Mouse (Mus musculus): ENCODE results near the gene Rapgef4. TPM values are rescaled to one million over a fixed set of nuclear protein-coding genes. Genes with fewer than 3 reads are reported as not detected.

The Rapgef4 gene
- polyA plus RNA-seq (2012; rRNA removed), result 16.2 and 20.4 TPM in 2 replicates

DNA sequence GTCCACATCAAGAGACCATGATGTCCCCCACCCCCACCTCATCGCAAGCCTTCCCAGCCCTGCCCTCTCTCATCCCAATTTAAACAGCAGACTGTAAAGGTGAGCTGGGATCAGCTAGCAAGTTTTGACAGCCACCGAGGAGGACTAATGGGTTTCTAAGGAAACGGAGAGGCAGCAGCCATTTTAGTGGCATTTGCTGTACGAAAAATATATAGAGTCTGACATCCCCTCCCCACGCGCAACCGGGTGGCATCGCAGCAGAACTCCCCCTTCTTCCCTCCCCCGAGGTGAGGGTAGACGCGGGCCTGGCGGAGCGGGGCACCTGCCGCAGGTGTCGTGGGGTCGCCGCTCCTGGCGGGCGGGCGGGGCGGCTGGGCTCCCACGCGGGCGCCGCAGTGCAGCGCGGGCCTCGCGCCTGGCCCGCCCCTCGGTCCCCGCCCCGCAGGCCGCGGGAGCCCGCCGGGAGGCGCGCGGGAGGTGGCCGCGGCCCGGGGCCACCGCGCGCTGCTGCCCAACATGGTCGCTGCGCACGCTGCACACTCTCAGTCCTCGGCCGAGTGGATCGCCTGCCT is at the start of gene Rapgef4:
Rapgef4 (plus strand) TSS at position 470 of the 572 bp plus-strand sequence.
- no peak for TF ChIP-seq POLR2A (IDR thresholded peaks at IDR 0.05; ENCODE audit: borderline replicate concordance, extremely low read depth, insufficient read depth, insufficient read length, poor library complexity, severe bottlenecking)
- peak; percentile 48 for DNase-seq (ENCODE audit: low read depth)

DNA sequence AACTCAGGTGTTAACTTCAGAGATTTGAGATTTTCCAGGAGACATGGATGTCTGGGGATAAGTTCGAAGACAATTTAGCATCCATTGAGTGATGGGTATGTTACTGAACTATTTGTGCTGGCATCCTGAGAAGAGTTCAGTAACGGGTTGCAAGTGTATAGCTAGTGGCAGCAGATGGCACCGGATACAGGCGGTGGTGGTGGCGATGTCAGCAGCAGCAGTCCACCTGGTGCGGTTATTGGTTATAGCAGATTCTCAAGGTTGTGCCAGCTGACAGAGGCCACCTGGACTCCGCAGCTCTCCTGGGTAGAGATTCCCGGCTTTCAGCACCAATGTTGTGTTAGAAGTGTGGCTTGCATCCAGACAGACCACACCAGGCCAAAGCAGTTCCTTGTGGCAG is 47.0 kb upstream of the Rapgef4 start:
- TF ChIP-seq CTCF (IDR thresholded peaks at IDR 0.05; ENCODE audit: borderline replicate concordance, extremely low read depth, insufficient read depth, insufficient read length), result no peak
- TF ChIP-seq POLR2A (IDR thresholded peaks at IDR 0.05; ENCODE audit: borderline replicate concordance, extremely low read depth, insufficient read depth, insufficient read length, poor library complexity, severe bottlenecking), result no peak

DNA sequence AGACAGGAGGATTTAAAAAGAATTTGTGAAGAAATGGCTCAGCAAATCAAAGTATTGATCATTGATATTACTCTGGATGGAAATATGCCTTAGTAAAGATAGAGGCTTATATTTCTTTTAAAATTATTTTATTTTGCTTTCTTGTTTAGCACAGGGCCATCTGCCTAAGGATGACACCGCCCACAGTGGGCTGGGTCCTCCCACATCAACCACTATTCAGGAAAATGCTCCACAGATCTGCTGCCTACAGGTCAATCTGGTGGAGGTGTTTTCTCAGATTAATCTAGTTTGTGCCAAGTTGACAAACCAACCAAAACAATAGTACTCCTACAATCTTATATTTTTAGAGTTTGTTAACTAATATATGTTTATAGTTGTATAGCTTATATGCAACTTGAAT is 44.3 kb upstream of the Rapgef4 start:
- TF ChIP-seq POLR2A (IDR thresholded peaks at IDR 0.05; ENCODE audit: borderline replicate concordance, extremely low read depth, insufficient read depth, insufficient read length, poor library complexity, severe bottlenecking) (no peak), CTCF (IDR thresholded peaks at IDR 0.05; ENCODE audit: borderline replicate concordance, extremely low read depth, insufficient read depth, insufficient read length) (no peak)
- DNase-seq (ENCODE audit: low read depth), result no peak

More for the DNA sequence above, 47.0 kb upstream of the Rapgef4 start:
- no peak for DNase-seq (ENCODE audit: low read depth)

DNA sequence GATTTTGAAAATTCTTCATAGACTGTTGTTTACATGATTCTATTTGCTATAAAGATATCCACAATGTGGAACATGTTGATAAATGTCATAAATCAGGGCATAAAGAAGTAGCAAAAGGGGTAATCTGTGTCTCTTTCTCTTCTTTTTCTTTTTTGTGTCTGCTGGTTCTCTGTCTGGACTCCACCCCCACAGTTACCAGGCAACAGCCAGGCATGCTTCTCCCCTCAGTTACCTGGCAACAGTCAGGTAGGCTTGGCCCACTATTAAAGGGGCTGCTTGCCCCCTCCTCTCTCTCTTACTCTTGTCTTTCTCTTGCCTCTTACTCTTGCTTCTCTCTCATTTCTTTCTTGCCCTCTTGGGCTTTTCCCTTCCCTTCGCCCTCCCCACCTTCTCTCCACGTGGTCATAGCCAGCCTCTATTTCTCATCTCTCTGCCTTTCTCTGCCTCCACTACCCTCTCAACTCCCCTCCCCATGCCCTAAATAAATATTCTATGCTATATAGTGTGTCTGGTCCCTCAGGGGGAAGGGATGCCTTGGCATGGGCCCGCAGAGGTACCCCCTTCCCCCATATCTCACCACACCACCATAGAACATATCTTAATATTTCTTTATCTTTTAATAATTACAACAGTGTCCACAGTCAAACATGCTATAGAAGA is 43.3 kb upstream of the Rapgef4 start:
- TF ChIP-seq CTCF (IDR thresholded peaks at IDR 0.05; ENCODE audit: borderline replicate concordance, extremely low read depth, insufficient read depth, insufficient read length) (no peak), POLR2A (IDR thresholded peaks at IDR 0.05; ENCODE audit: borderline replicate concordance, extremely low read depth, insufficient read depth, insufficient read length, poor library complexity, severe bottlenecking) (no peak)
- peak; percentile 64 for DNase-seq (ENCODE audit: low read depth)

DNA sequence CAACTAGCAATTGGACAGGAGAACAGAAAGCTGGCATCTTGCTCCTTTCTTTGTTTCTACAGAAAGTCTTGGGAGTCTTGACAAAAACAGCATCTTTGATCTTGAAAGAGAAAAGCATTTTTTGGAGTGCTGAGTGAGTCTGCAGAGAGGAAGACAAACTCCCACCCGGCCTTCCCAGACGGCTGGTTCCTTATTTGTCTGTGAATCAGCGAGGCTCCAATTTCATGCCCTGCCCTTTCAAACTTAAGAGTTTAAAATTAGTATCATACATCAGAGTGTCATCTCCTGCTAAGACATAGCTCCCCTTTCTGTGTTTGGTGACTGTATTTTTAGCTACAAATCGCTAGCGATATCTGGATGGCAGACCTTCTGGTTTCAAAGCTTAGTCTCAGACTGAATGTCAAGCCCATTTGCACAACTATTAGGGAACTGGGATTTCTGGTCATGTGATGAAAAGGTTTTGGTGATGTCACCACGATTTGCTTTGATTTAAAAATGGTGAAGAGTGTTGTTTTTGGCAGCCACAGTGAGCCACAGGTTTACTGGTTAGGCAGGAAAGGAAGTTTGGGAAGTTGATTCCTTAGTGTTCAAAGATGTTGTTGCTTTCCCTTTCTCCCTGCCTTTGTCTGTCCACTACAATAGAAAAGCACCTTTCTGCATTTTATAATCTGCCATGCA is 42.2 kb upstream of the Rapgef4 start:
- DNase-seq (ENCODE audit: low read depth), result no peak
- TF ChIP-seq POLR2A (IDR thresholded peaks at IDR 0.05; ENCODE audit: borderline replicate concordance, extremely low read depth, insufficient read depth, insufficient read length, poor library complexity, severe bottlenecking) (no peak), CTCF (IDR thresholded peaks at IDR 0.05; ENCODE audit: borderline replicate concordance, extremely low read depth, insufficient read depth, insufficient read length) (no peak)

DNA sequence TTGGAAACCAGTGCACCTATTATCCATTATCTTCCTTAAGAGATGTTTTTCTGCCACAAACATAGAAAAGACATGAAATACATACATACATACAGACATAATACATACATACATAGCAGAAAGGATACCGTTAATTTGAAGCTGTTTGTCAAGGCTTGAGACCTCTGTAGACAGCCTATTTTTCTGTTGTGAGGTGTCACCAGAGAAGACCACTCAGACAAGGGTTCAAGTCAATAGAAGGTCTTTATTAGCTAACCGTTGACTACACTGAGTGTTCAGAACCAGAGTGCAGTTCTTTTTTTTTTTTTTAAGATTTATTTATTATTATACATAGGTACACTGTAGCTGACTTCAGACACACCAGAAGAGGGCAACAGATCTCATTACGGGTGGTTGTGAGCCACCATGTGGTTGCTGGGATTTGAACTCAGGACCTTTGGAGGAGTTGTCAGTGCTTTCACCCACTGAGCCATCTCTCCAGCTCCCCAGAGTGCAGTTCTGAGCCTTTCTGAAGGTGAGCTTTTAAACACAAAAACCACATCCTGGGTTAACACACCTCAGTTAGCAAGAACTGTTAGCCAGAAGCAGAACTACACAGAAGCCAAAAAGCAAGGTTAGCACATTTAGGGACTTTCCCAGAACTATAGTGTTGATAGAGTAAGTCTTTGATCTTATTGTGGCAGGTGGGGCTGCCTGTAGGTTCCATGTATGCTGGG is 39.9 kb upstream of the Rapgef4 start:
- TF ChIP-seq CTCF (IDR thresholded peaks at IDR 0.05; ENCODE audit: borderline replicate concordance, extremely low read depth, insufficient read depth, insufficient read length) (no peak), POLR2A (IDR thresholded peaks at IDR 0.05; ENCODE audit: borderline replicate concordance, extremely low read depth, insufficient read depth, insufficient read length, poor library complexity, severe bottlenecking) (no peak)
- DNase-seq (ENCODE audit: low read depth), result no peak

DNA sequence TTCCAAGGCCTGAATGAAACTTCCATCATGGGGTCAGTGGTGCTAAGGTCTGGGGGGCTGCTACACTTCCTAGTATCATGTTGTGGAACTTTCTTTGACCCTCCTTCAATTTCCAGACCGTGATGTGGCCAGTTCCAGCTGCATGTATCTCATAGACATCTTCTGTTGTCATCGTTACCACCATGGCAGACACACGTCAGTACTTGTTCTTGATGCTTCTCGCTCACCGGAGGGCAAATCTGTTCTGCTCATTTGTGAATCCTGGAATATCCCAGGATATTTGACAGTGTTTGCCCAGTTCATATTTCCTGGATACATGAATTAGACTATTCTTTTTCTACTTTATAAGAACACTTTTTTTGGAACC is 39.3 kb upstream of the Rapgef4 start:
- no peak for TF ChIP-seq POLR2A (IDR thresholded peaks at IDR 0.05; ENCODE audit: borderline replicate concordance, extremely low read depth, insufficient read depth, insufficient read length, poor library complexity, severe bottlenecking)
- no peak for DNase-seq (ENCODE audit: low read depth)

DNA sequence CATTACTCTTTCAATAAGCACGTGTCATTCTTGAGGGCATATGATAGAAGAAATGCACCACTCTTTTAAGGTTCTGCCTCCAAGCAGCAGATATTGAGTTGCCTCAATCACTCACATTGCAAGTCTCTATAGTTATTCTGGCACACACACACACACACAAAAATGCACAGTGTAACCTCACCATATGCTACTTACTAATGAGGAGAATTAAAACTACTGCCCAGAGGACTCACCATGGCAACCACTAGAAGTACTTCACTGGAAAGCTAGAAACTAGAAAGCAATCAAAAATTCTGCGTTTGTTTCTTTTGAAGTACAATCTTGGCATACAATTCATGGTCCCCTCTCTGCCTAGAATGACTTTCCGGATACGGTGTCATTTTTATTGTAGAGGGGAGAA is 29.8 kb upstream of the Rapgef4 start:
- DNase-seq (ENCODE audit: low read depth), result peak; percentile 74
- no peak for TF ChIP-seq CTCF (IDR thresholded peaks at IDR 0.05; ENCODE audit: borderline replicate concordance, extremely low read depth, insufficient read depth, insufficient read length)
- TF ChIP-seq POLR2A (IDR thresholded peaks at IDR 0.05; ENCODE audit: borderline replicate concordance, extremely low read depth, insufficient read depth, insufficient read length, poor library complexity, severe bottlenecking), result no peak

DNA sequence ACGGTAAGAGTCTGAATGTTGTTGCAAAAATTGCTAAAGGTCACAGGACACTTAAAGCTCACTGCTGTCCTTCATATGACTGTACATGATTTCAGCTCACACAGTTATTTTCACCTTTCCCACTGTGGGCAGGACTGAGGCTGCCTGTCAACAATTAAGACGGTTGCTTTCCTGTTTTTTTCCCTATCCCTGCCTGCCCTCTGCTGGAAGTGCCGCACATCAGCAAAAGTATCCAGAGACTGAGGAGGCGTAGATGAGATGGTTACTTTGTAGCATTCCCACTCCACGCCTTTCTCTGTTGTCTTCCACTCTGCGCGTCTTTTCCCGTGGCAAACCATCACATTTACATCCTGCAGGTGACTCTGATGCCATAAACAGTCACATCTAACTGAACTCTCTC is 25.4 kb upstream of the Rapgef4 start:
- DNase-seq (ENCODE audit: low read depth), result peak; percentile 79
- peak; percentile 85 for TF ChIP-seq CTCF (IDR thresholded peaks at IDR 0.05; ENCODE audit: borderline replicate concordance, extremely low read depth, insufficient read depth, insufficient read length)
- TF ChIP-seq POLR2A (IDR thresholded peaks at IDR 0.05; ENCODE audit: borderline replicate concordance, extremely low read depth, insufficient read depth, insufficient read length, poor library complexity, severe bottlenecking), result no peak

DNA sequence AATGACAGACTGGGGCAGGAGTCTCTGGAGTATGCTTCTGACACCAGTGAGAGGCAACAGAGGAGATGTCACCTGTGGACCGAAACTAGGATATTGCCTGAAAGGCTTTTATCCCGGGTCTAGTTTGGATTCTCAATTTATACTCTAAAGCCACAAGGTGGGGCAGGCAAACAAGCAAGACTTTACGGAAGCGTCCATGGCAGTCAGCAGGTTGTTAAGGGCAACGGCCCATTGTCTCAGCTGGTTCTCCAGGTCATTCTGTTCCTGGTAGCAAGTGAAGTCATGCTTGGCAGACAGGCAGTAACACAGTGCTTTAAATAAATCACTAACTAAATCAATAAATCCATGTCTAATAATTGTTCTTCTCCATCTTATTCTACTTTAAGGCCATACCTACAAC is 24.6 kb upstream of the Rapgef4 start:
- no peak for DNase-seq (ENCODE audit: low read depth)
- no peak for TF ChIP-seq POLR2A (IDR thresholded peaks at IDR 0.05; ENCODE audit: borderline replicate concordance, extremely low read depth, insufficient read depth, insufficient read length, poor library complexity, severe bottlenecking)
- no peak for TF ChIP-seq CTCF (IDR thresholded peaks at IDR 0.05; ENCODE audit: borderline replicate concordance, extremely low read depth, insufficient read depth, insufficient read length)

DNA sequence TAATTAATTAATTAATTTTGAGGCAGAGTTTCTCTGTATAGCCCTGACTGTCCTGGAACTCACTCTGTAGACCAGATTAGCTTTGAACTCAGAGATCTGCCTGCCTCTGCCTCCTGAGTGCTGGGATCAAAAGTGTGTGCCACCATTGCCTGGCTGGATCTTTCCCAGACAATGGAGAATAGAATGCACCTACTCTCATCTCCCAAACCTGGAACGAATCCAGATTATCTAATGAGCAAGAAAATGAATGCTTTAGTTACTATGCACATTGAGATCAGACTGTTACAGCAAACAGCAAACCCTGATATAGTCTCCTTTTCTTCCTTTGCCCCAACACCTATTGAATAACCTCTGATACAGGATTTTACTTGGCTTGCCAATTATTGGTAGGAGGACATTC is 23.1 kb upstream of the Rapgef4 start:
- no peak for TF ChIP-seq POLR2A (IDR thresholded peaks at IDR 0.05; ENCODE audit: borderline replicate concordance, extremely low read depth, insufficient read depth, insufficient read length, poor library complexity, severe bottlenecking)
- TF ChIP-seq CTCF (IDR thresholded peaks at IDR 0.05; ENCODE audit: borderline replicate concordance, extremely low read depth, insufficient read depth, insufficient read length), result no peak

More for the DNA sequence above, 23.1 kb upstream of the Rapgef4 start:
- no peak for DNase-seq (ENCODE audit: low read depth)

Measured in brain, embryonic 14.5 days (tissue).